Mouse (Mus musculus): ENCODE measurements around the gene Chd1. TPM values are rescaled to one million over a fixed set of nuclear protein-coding genes. Genes with fewer than 3 reads are reported as not detected.

Gene Chd1
- total RNA-seq, 2 experiments from 2014 or later, result 28.5 to 29.1 TPM

DNA sequence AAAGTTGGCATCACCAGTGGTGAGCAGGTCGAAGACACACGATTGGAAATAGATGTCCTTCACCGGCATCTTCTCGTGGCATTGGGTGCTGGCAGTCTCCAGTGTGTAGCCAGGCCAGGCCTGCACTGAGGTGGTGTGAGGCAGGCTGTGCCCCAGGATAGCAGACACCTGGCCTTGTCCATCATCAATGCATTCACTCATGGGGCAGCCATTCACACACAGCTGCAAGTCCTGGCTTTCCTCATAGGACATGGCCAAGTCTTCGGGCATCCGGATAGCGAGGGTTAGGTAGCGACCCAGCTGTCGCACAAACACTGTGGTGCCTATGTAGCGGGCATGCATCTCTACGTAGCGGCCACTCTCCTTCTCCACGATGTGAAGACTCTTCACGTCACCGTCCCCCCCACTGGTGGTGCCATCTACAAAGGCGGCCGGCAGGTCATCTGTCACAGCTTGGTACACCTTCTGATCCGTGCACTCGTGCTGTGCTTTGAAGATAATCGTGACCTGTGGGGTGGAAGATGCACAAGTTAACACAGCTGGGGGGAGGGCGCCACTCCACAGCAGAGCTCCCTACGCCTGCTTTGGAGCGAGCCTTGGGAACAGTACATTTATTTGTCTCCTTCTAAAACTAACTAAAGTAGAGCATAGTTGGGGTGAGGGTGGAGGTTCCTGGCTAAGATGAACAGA, 102.7 kb downstream of the Chd1 start:
- intact Hi-C loops (cut with DNase I), result no loop called here
- no peak for DNase-seq

DNA sequence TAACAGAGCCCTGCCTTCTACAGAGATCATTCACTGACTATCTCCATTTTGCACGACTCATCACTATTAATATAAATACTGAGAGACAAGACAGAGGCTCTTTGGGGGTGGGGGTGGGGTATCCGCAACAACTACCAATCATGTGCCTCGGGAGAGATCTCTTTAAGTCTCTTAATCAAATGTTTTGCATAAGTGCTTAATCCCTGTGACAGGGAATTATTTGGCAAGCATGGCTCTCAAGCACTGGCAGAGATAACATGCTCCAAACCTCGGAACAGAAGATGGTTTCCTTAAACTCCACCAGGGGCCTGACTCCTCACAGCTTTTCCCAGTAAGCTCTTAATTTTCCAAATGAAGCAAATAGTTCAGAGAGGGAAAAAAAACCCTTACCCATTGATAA, 103.2 kb downstream of the Chd1 start:
- no peak for DNase-seq
- intact Hi-C loops (cut with DNase I), result no loop called here

GRCm38 (mm10) chr17:15808468-15809374, 104.0 kb downstream of the Chd1 start:
- DNase-seq, result no peak
- intact Hi-C loops (cut with DNase I), result no loop called here

DNA sequence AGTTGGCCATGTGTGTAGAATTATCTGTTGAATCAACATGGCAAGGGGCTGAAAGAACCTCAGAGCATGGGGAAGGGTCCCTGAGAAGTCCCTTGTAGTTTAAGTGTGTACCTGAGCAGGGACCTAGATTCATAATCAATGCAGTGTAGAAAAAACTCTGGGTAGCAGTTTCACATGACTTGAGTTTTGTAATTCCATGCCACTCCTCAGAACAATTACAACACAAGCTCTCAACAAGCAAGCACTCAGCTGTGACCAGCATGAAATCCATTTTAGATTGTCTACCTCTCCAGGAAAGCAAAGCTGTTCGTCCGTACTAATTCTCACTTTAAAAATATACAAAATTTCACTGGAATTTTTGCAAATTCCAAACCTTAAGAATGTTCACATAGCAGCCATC, 105.2 kb downstream of the Chd1 start:
- intact Hi-C loops (cut with DNase I), result no loop called here
- DNase-seq, result no peak

DNA sequence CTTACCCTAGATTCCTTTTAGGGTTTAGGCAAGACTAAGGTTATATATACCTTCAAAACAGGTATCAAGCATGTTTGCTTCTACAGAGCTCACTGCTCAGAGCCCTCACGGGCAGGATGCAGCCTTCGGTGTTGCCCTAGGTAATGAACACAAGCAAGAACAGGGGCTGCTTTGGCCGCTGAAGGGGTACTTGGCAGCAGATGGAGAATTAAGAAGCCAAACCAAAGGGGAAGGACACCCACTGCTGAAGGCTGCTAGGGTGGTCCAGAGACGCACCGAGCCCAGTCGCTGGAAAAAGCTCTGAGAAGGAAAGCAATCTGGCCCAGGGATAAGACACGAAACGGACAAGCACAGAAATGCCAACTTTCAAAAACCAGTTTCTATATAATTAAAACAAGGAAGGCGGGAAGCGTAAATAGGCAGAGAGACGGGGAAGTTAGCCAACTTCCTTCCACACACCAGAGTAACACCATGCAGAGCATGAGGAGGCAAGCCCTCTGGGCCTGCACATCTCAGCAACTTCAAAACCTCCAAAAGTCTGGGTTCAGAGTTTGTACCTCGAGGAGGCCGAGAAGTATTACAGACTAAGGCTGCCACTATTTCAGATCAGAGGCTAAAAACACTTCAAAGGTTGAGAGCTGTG, 107.5 kb downstream of the Chd1 start:
- peak; percentile 64 for DNase-seq

DNA sequence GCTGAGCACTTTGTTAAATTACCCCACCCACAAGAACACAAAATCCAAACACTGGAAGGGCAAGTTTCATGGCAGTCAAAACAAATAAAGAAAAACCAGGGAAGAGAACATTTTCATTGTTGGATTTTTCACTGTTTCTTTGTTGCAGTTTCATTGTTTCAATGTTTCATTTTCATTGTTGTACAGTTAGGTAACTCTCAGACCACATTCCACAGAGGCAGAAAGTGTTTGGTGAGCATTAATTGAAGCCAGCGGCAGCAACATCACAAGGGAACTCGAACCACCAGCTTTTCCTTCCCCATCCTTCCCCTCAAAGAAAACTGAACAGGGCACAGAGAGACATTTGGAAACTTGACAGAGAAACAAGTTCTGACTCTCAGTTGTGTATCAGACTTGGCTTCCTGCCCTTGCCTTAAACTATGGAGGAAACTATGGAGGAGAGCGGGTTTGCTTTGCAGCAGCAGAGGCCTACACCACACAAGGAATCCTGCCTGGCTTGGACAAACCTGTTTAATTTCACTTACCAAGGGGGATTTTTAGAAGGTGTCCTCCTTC, 109.0 kb downstream of the Chd1 start:
- DNase-seq, result no peak
- intact Hi-C loops (cut with DNase I), result no loop called here

More for the DNA sequence above, 107.5 kb downstream of the Chd1 start:
- intact Hi-C loops (cut with DNase I), result no loop called here

DNA sequence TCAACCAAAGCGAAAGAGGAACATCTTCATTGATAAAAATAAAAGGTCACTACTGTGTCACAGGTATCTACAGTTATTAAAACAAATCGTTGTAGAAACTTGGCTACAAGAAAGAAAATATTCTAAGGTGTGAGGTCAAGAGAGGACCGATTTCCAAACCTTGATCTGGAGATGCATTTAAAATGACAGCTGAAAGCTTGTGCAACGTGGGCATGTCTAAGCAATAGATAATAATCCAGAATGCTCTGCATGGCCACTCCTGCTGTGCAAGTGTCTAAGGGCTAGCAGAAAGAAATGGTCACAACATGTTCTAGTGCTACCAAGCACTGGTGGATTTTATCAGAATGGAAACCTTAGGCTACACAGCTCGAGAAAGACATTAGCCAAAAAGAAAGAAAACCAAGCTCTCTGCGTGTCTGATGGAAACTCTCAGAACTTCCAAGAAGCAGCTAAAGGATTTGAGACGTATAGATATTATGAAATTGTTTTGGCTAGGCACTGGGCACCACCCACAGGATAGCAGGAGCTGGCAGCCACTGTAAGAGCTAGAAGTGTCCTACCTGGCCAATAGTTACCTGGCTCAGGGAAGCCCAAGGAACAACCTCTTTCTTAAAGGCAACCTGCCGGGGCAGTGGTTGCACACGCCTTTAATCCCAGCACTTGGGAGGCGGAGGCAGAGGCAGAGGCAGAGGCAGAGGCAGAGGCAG, 110.7 kb downstream of the Chd1 start:
- intact Hi-C loops (cut with DNase I), result no loop called here
- no peak for DNase-seq

- intact Hi-C loops (cut with DNase I), result no loop called here
- no peak for DNase-seq
Measured at GRCm38 (mm10) chr17:15816379-15817095, 111.8 kb downstream of the Chd1 start.

GRCm38 (mm10) chr17:15817096-15817450, 112.3 kb downstream of the Chd1 start:
- intact Hi-C loops (cut with DNase I), result no loop called here
- DNase-seq, result no peak

DNA sequence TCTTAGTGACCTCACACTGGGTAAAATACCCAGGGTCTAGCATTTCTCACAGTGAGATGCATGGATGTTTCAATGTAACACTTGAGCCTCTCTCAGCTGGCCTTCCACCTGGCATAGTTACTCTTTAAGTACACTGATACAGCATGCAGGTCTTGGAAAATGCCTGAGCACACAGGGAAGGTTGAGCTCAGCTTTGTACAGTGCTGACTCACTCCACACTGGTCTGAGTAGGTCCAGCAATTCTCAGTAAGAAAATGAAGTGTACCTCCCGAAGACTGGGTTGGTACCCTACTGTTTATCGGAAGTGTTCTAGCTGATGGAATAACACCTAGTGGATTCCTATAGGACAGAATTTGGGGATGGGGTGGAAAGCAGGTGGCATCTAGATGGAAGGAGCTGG, 112.9 kb downstream of the Chd1 start:
- intact Hi-C loops (cut with DNase I), result no loop called here
- DNase-seq, result no peak

GRCm38 (mm10) chr17:15818372-15818771, 113.6 kb downstream of the Chd1 start:
- DNase-seq, result no peak
- intact Hi-C loops (cut with DNase I), result no loop called here

GRCm38 (mm10) chr17:15820146-15820545, 115.4 kb downstream of the Chd1 start:
- intact Hi-C loops (cut with DNase I), result no loop called here

DNA sequence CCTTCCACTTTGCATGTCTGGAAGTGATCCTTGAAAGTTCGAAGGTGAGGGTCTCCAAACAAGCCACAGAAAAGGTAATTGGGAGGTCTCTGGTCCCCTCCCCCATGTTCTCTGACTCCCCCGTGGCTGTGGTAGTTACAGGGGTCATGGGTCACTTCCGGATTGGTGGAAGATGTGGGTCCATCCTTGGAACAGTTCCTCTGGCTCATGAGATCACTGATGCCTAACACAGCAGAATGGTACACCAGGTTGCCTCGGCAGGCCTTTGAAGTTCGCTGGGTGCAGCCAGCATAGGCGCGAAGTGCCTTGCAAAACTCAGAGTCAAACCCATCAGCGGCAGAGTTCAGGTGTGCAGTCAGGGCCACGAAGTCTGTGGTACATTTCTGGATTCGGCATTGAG, 116.0 kb downstream of the Chd1 start:
- intact Hi-C loops (cut with DNase I), result no loop called here
- no peak for DNase-seq

More at GRCm38 (mm10) chr17:15820146-15820545, 115.4 kb downstream of the Chd1 start:
- no peak for DNase-seq

GRCm38 (mm10) chr17:15821706-15822105, 116.9 kb downstream of the Chd1 start:
- intact Hi-C loops (cut with DNase I), result no loop called here
- DNase-seq, result no peak

Other genes with a start within 250 kb of the Chd1 start
- gene Psmb1, start 205.2 kb upstream of the Chd1 start, total RNA-seq (2021), result 100 to 1,000 TPM; 135 to 138 TPM
- 10 to 100 TPM; 38.1 to 38.4 TPM for gene Tbp, start 205.1 kb upstream of the Chd1 start, total RNA-seq (2021)
- gene Pdcd2, start 177.7 kb upstream of the Chd1 start, total RNA-seq (2021), result 10 to 100 TPM; 23.2 to 24.3 TPM
- gene Prdm9, start 140.6 kb upstream of the Chd1 start, total RNA-seq (2021), result 1 to 10 TPM; 2.8 to 3.2 TPM
- 100 to 1,000 TPM in 1 of 2 experiments, 10 to 100 TPM in 1; 87.3 to 108 TPM for gene Rgmb, start 126.1 kb downstream of the Chd1 start, total RNA-seq (2021)